Mouse (Mus musculus): Measurements from ENCODE around the gene Parp9.
"Not testable (repeated sequence)": the region's sequence is repeated elsewhere in the genome, so short reads cannot be mapped to it uniquely, and the experiment has no call there.

GRCm38 (mm10) chr16:35891603-35892002 is 46.7 kb upstream of the Parp9 start:
- not testable (repeated sequence) for TF ChIP-seq CTCF (conservative IDR thresholded peaks at IDR 0.05; ENCODE audit: low read length); POU5F1 (IDR thresholded peaks at IDR 0.05; ENCODE audit: borderline replicate concordance, low read length); NANOG (IDR thresholded peaks at IDR 0.05; ENCODE audit: borderline replicate concordance, low read length)

Data from E14TG2a.4 (cell line).